Mouse (Mus musculus) liver, embryonic 14.5 days (tissue): ENCODE measurements at regions not wholly inside any gene's neighbourhood (a gene's known extent, or its start where the extent isn't known, plus 50 kb on each side); places are given as distances from the start of the nearest gene placed in this dataset.

Experiments
- CTCF ChIP-seq: IDR thresholded peaks from 2 replicates; pipeline ENCODE4 v1.5.1; 2016; ENCODE audit warnings: antibody characterized with exemption, low read depth, control low read depth
- EP300 ChIP-seq: IDR thresholded peaks from 2 replicates; pipeline ENCODE4 v1.6.1; 2016; ENCODE audit warnings: antibody characterized with exemption, low read depth

GRCm38 (mm10) chr5:126123216-126123615, 591.6 kb downstream of the Tmem132b start:
- TF ChIP-seq CTCF (no peak), EP300 (no peak)
